Mouse (Mus musculus) ES-E14 (cell line): ENCODE measurements around the gene 1700025C18Rik. TPM values are rescaled to one million over a fixed set of nuclear protein-coding genes. Genes with fewer than 3 reads are reported as not detected.
A peak's percentile ranks its signal among the peaks of the same experiment; 100 is the strongest.

Experiments used
- DNase-seq: peaks from one replicate; pipeline ENCODE4 v3.0.0-alpha.2; 2013; ENCODE audit warnings: low read depth, low spot score
- H3K27ac ChIP-seq: 2 replicates; pipeline ENCODE4 v1.5.1; 2012; ENCODE audit warnings: low read depth, mild to moderate bottlenecking, low read length, moderate library complexity, mixed read lengths; ENCODE audit not compliant: poor library complexity, insufficient read depth, severe bottlenecking
- H3K36me3 ChIP-seq: 2 replicates; pipeline ENCODE4 v1.6.1; 2012; ENCODE audit warnings: mild to moderate bottlenecking, low read length, moderate library complexity, mixed read lengths; ENCODE audit not compliant: control insufficient read depth, poor library complexity, insufficient read depth, severe bottlenecking
- H3K4me1 ChIP-seq, 2 experiments: fragments of 150-350 bp in 1 of 2; sonication (generic) in 1 of 2; 2 replicates each; pipeline ENCODE4 v1.6.1; 2012; ENCODE audit warnings: low read length in 2 of 2, mild to moderate bottlenecking in 1 of 2, mixed read lengths in 1 of 2; ENCODE audit not compliant: control insufficient read depth in 2 of 2, insufficient read depth in 2 of 2, poor library complexity in 1 of 2
- H3K4me3 ChIP-seq, 2 experiments: fragments of 150-350 bp in 1 of 2; sonication (generic) in 1 of 2; 2 replicates each; pipeline ENCODE4 v1.5.1; 2012; ENCODE audit warnings: low read length in 2 of 2, low read depth in 1 of 2, mild to moderate bottlenecking in 1 of 2, mixed read lengths in 1 of 2; ENCODE audit not compliant: insufficient read depth in 1 of 2, poor library complexity in 1 of 2, severe bottlenecking in 1 of 2
- H3K9ac ChIP-seq: 2 replicates; pipeline ENCODE4 v1.6.1; 2012; ENCODE audit warnings: low read depth, mild to moderate bottlenecking, low read length, mixed read lengths; ENCODE audit not compliant: poor library complexity, insufficient read depth, severe bottlenecking
- H3K9me3 ChIP-seq: fragments of 150-350 bp; sonication (generic); 2 replicates; pipeline ENCODE4 v1.6.1; 2012; ENCODE audit warnings: low read depth, mild to moderate bottlenecking, low read length; ENCODE audit not compliant: control insufficient read depth, insufficient read depth
- CHD2 ChIP-seq: IDR thresholded peaks from 2 replicates; pipeline ENCODE4 v1.6.1; 2014; ENCODE audit warnings: mild to moderate bottlenecking, low read depth, low read length, inconsistent platforms
- HCFC1 ChIP-seq: IDR thresholded peaks from 2 replicates; pipeline ENCODE4 v1.6.1; 2012; ENCODE audit warnings: low read length, inconsistent platforms, borderline replicate concordance; ENCODE audit not compliant: insufficient read depth
- MAFK ChIP-seq: IDR thresholded peaks from 2 replicates; pipeline ENCODE4 v1.6.1; 2014; ENCODE audit warnings: mild to moderate bottlenecking, low read depth, low read length, inconsistent platforms; ENCODE audit not compliant: insufficient read depth
- ZC3H11A ChIP-seq: IDR thresholded peaks from 2 replicates; pipeline ENCODE4 v1.6.1; 2012; ENCODE audit warnings: low read depth, mild to moderate bottlenecking, inconsistent platforms, low read length, borderline replicate concordance
- ZNF384 ChIP-seq: IDR thresholded peaks from 2 replicates; pipeline ENCODE4 v1.6.1; 2012; ENCODE audit warnings: low read depth, low read length, inconsistent platforms
- in situ Hi-C, 2 experiments: fragments of 600-800 bp; cut with MboI; formaldehyde crosslinking; loops; one replicate each; pipeline ENCODE4 v1.15.1; 2025; ENCODE audit warnings: low sequenced_read_pairs in 2 of 2, inconsistent platforms in 1 of 2; ENCODE audit not compliant: unreplicated experiment in 2 of 2
- total RNA-seq: library from RNA; depleted of rRNA; stranded (reverse); fragments of 300-350 nt; gene quantifications from 2 replicates; pipeline ENCODE4 v1.2.3, GENCODE M21; 2012

1700025C18Rik gene
- total RNA-seq, 1 experiment: not detected

- no peak overlapping the region for H3K4me3 ChIP-seq
- H3K36me3 ChIP-seq: no peaks in the 10 kb centered on the region
- no peak overlapping the region for H3K27ac ChIP-seq
- H3K9me3 ChIP-seq: no peaks in the 10 kb centered on the region
- peaks cover 1 to 2% of the 10 kb centered on the region in 2 experiments; a peak in 1 of 4 replicates for H3K4me1 ChIP-seq
- H3K9ac ChIP-seq: no peak overlapping the region
- in situ Hi-C loops: no loop called here
- no peak for DNase-seq
- TF ChIP-seq ZC3H11A: no peak
- no peak for TF ChIP-seq MAFK
- no peak for TF ChIP-seq ZNF384
- no peak for TF ChIP-seq HCFC1
- no peak for TF ChIP-seq CHD2
Measured at GRCm38 (mm10) chr2:165126896-165127562, 36.5 kb upstream of the 1700025C18Rik start.

- Histone ChIP-seq H3K4me3 (peak overlapping the region in 1 of 2 experiments; percentile 42; a peak in 2 of 4 replicates), H3K9ac (no peak overlapping the region), H3K36me3 (no peaks in the 10 kb centered on the region), H3K9me3 (no peaks in the 10 kb centered on the region), H3K4me1 (peaks cover 5 to 9% of the 10 kb centered on the region in 2 experiments; a peak in 2 of 4 replicates), H3K27ac (no peak overlapping the region)
- in situ Hi-C loops: no loop called here
- no peak for DNase-seq
- TF ChIP-seq ZNF384 (no peak), HCFC1 (no peak), CHD2 (no peak), ZC3H11A (no peak), MAFK (no peak)
Measured at GRCm38 (mm10) chr2:165121206-165121840, 30.8 kb upstream of the 1700025C18Rik start.

GRCm38 (mm10) chr2:165120765-165121164, 30.2 kb upstream of the 1700025C18Rik start:
- Histone ChIP-seq H3K9ac (no peak overlapping the region), H3K36me3 (no peaks in the 10 kb centered on the region), H3K9me3 (no peaks in the 10 kb centered on the region), H3K4me1 (peaks cover 5 to 11% of the 10 kb centered on the region in 2 experiments; a peak in 2 of 4 replicates), H3K4me3 (no peak overlapping the region), H3K27ac (no peak overlapping the region)
- TF ChIP-seq ZNF384 (no peak), CHD2 (no peak), HCFC1 (no peak)
- in situ Hi-C loops: no loop called here
- DNase-seq: no peak

GRCm38 (mm10) chr2:165113733-165114132, 23.2 kb upstream of the 1700025C18Rik start:
- DNase-seq: peak; percentile 69
- Histone ChIP-seq H3K36me3 (no peaks in the 10 kb centered on the region), H3K9me3 (no peaks in the 10 kb centered on the region), H3K4me1 (peaks cover 5 to 7% of the 10 kb centered on the region in 2 experiments; a peak in 1 of 4 replicates), H3K4me3 (no peak overlapping the region), H3K27ac (no peak overlapping the region), H3K9ac (no peak overlapping the region)
- in situ Hi-C loops: no loop called here
- TF ChIP-seq ZNF384 (no peak), MAFK (no peak), CHD2 (no peak), HCFC1 (no peak), ZC3H11A (no peak)

- no peaks in the 10 kb centered on the region for H3K36me3 ChIP-seq
- TF ChIP-seq CHD2: no peak
- TF ChIP-seq ZC3H11A: peak; percentile 12; the same call in 1 of the 2 replicates
- H3K9ac ChIP-seq: no peak overlapping the region
- peak overlapping the region; percentile 37 to 43; a peak in 3 of 4 replicates for H3K4me3 ChIP-seq
- peak; percentile 83 for DNase-seq
- no peak overlapping the region for H3K27ac ChIP-seq
- H3K9me3 ChIP-seq: no peaks in the 10 kb centered on the region
- in situ Hi-C loops: no loop called here
- peaks cover 2 to 7% of the 10 kb centered on the region in 2 experiments; a peak in 1 of 4 replicates for H3K4me1 ChIP-seq
Measured at GRCm38 (mm10) chr2:165112149-165112548, 21.6 kb upstream of the 1700025C18Rik start.
